Comparison of ENCODE assay signal across 8 mouse cellular contexts in the genomic region with DNA sequence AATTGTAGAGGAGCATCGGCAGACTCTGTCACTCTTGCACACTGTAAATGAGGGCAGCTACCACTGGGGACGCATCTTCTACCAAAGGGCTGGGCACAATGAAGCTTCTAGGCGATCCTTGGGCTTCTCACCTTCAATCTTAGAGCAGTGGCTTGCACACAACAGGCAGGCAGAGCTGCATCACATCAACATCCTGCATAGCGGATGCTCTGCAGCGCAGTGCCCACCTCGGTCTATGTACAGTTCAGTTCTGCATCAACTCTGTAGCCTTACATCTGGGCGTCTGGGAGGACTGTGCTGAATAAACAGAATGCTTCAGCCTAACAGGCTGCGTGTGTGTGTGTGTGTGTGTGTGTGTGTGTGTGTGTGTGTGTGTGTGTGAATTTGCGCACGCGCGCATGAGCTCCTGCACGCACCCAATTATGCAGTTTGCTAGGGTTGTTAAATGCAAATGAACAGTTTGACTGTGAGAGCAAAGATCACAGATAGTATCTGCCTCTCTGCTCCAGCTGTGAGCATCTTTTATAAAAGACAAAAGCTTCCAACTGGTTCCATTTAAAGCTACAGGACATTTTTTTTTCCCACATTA.
DNase-seq lines count a peak whose midpoint lies in the region; ATAC-seq lines count a peak whose summit lies in the region.

No protein-coding gene starts in this region.

- no peak overlapping the region for H3K27ac ChIP-seq in kidney, embryonic 15.5 days
- no peak overlapping the region; the same call in 1 of the 2 replicates for H3K27ac ChIP-seq in hindbrain, embryonic 11.5 days (ENCODE audit: low read depth, low read length)

- WGBS in kidney, embryonic 15.5 days, result 32% methylated on average over 13 of the region's 13 CpGs
- 16% methylated on average over 13 of the region's 13 CpGs for WGBS in hindbrain, embryonic 11.5 days

- H3K4me3 ChIP-seq in kidney, embryonic 15.5 days (replicated peaks), result no peak overlapping the region
- H3K4me3 ChIP-seq in hindbrain, embryonic 11.5 days (ENCODE audit: low read depth, low read length), result no peak overlapping the region

- H3K4me1 ChIP-seq in kidney, embryonic 15.5 days, result peaks cover 8% of the 10 kb centered on the region; the same call in 1 of the 2 replicates
- no peaks in the 10 kb centered on the region for H3K4me1 ChIP-seq in hindbrain, embryonic 11.5 days (replicated peaks; ENCODE audit: control insufficient read depth, insufficient read depth, low read length)

- H3K9me3 ChIP-seq in kidney, embryonic 15.5 days (replicated peaks), result no peaks in the 10 kb centered on the region
- H3K9me3 ChIP-seq in hindbrain, embryonic 11.5 days (ENCODE audit: control insufficient read depth, low read length), result no peaks in the 10 kb centered on the region

- ATAC-seq in kidney, embryonic 15.5 days (replicated peaks; ENCODE audit: low FRiP score), result no peak
- peak; percentile 68 for ATAC-seq in hindbrain, embryonic 11.5 days (ENCODE audit: low FRiP score)

- peak; percentile 11 for DNase-seq in kidney, adult 11 months
- DNase-seq in cerebellum, postnatal 36 days, result peak; percentile 65 to 78
- DNase-seq in hindbrain, embryonic 11.5 days (ENCODE audit: low spot score), result peak; percentile 66
- peak; percentile 58 for DNase-seq in layer of hippocampus, postnatal 10 days (ENCODE audit: low spot score in 2 of 2)
- peak; percentile 30 for DNase-seq in neural tube, embryonic 10.5 days (ENCODE audit: extremely low spot score, low spot score)
- no peak for DNase-seq in adrenal gland, postnatal 36 days
- DNase-seq in gastrocnemius, adult 8-10 months (ENCODE audit: low spot score in 2 of 2), result no peak

- no peak overlapping the region for H3K9ac ChIP-seq in kidney, embryonic 15.5 days
- no peak overlapping the region; the same call in 1 of the 2 replicates for H3K9ac ChIP-seq in hindbrain, embryonic 11.5 days (ENCODE audit: low read depth, low read length)

- no peak overlapping the region for H3K4me2 ChIP-seq in kidney, embryonic 15.5 days
- peak overlapping the region; percentile 12; the same call in 1 of the 2 replicates for H3K4me2 ChIP-seq in hindbrain, embryonic 11.5 days (replicated peaks; ENCODE audit: low read depth, low read length)

- no peaks in the 10 kb centered on the region for H3K36me3 ChIP-seq in kidney, embryonic 15.5 days
- no peaks in the 10 kb centered on the region for H3K36me3 ChIP-seq in hindbrain, embryonic 11.5 days (ENCODE audit: control insufficient read depth, insufficient read depth, low read length)

- H3K27me3 ChIP-seq in kidney, embryonic 15.5 days, result no peaks in the 10 kb centered on the region
- no peaks in the 10 kb centered on the region for H3K27me3 ChIP-seq in hindbrain, embryonic 11.5 days (ENCODE audit: control insufficient read depth, insufficient read depth, low read length)

Comparison
In these comparisons a context has a peak if more than half of its experiments do, and no peak if none do; other contexts are left out.
1. DNase-seq: peak in kidney, adult 11 months (single experiment), cerebellum, postnatal 36 days (2 of 2), hindbrain, embryonic 11.5 days (single experiment), layer of hippocampus, postnatal 10 days (2 of 2) and neural tube, embryonic 10.5 days (single experiment); none in adrenal gland, postnatal 36 days (0 of 2) and gastrocnemius, adult 8-10 months (0 of 2).